Mouse (Mus musculus) ES-E14 (cell line): ENCODE results near the gene Tex14. TPM values are rescaled to one million over a fixed set of nuclear protein-coding genes. Genes with fewer than 3 reads are reported as not detected.
"Not testable (repeated sequence)": the region's sequence is repeated elsewhere in the genome, so short reads cannot be mapped to it uniquely, and the experiment has no call there.

Source experiments
- DNase-seq: peaks from one replicate; pipeline ENCODE4 v3.0.0-alpha.2; 2013; ENCODE audit warnings: low read depth, low spot score
- H3K27ac ChIP-seq: 2 replicates; pipeline ENCODE4 v1.5.1; 2012; ENCODE audit warnings: low read depth, mild to moderate bottlenecking, low read length, moderate library complexity, mixed read lengths; ENCODE audit not compliant: poor library complexity, insufficient read depth, severe bottlenecking
- H3K36me3 ChIP-seq: 2 replicates; pipeline ENCODE4 v1.6.1; 2012; ENCODE audit warnings: mild to moderate bottlenecking, low read length, moderate library complexity, mixed read lengths; ENCODE audit not compliant: control insufficient read depth, poor library complexity, insufficient read depth, severe bottlenecking
- H3K4me1 ChIP-seq, 2 experiments: fragments of 150-350 bp in 1 of 2; sonication (generic) in 1 of 2; 2 replicates each; pipeline ENCODE4 v1.6.1; 2012; ENCODE audit warnings: low read length in 2 of 2, mild to moderate bottlenecking in 1 of 2, mixed read lengths in 1 of 2; ENCODE audit not compliant: control insufficient read depth in 2 of 2, insufficient read depth in 2 of 2, poor library complexity in 1 of 2
- H3K4me3 ChIP-seq, 2 experiments: fragments of 150-350 bp in 1 of 2; sonication (generic) in 1 of 2; 2 replicates each; pipeline ENCODE4 v1.5.1; 2012; ENCODE audit warnings: low read length in 2 of 2, low read depth in 1 of 2, mild to moderate bottlenecking in 1 of 2, mixed read lengths in 1 of 2; ENCODE audit not compliant: insufficient read depth in 1 of 2, poor library complexity in 1 of 2, severe bottlenecking in 1 of 2
- H3K9ac ChIP-seq: 2 replicates; pipeline ENCODE4 v1.6.1; 2012; ENCODE audit warnings: low read depth, mild to moderate bottlenecking, low read length, mixed read lengths; ENCODE audit not compliant: poor library complexity, insufficient read depth, severe bottlenecking
- H3K9me3 ChIP-seq: fragments of 150-350 bp; sonication (generic); 2 replicates; pipeline ENCODE4 v1.6.1; 2012; ENCODE audit warnings: low read depth, mild to moderate bottlenecking, low read length; ENCODE audit not compliant: control insufficient read depth, insufficient read depth
- CHD2 ChIP-seq: IDR thresholded peaks from 2 replicates; pipeline ENCODE4 v1.6.1; 2014; ENCODE audit warnings: mild to moderate bottlenecking, low read depth, low read length, inconsistent platforms
- HCFC1 ChIP-seq: IDR thresholded peaks from 2 replicates; pipeline ENCODE4 v1.6.1; 2012; ENCODE audit warnings: low read length, inconsistent platforms, borderline replicate concordance; ENCODE audit not compliant: insufficient read depth
- MAFK ChIP-seq: IDR thresholded peaks from 2 replicates; pipeline ENCODE4 v1.6.1; 2014; ENCODE audit warnings: mild to moderate bottlenecking, low read depth, low read length, inconsistent platforms; ENCODE audit not compliant: insufficient read depth
- ZC3H11A ChIP-seq: IDR thresholded peaks from 2 replicates; pipeline ENCODE4 v1.6.1; 2012; ENCODE audit warnings: low read depth, mild to moderate bottlenecking, inconsistent platforms, low read length, borderline replicate concordance
- ZNF384 ChIP-seq: IDR thresholded peaks from 2 replicates; pipeline ENCODE4 v1.6.1; 2012; ENCODE audit warnings: low read depth, low read length, inconsistent platforms
- in situ Hi-C, 2 experiments: fragments of 600-800 bp; cut with MboI; formaldehyde crosslinking; loops; one replicate each; pipeline ENCODE4 v1.15.1; 2025; ENCODE audit warnings: low sequenced_read_pairs in 2 of 2, inconsistent platforms in 1 of 2; ENCODE audit not compliant: unreplicated experiment in 2 of 2
- total RNA-seq: library from RNA; depleted of rRNA; stranded (reverse); fragments of 300-350 nt; gene quantifications from 2 replicates; pipeline ENCODE4 v1.2.3, GENCODE M21; 2012

Gene Tex14
- total RNA-seq, 1 experiment: 11.4 TPM

GRCm38 (mm10) chr11:87443373-87443883, 38.6 kb downstream of the Tex14 start:
- TF ChIP-seq CHD2 (0 out of 2 replicates have a peak, but pooled peaks have one; percentile 38), ZNF384 (no peak), HCFC1 (peak; percentile 69), ZC3H11A (no peak)
- Histone ChIP-seq H3K4me3 (no peak overlapping the region), H3K36me3 (no peaks in the 10 kb centered on the region; the same call in 1 of the 2 replicates), H3K9me3 (no peaks in the 10 kb centered on the region), H3K4me1 (no peaks in the 10 kb centered on the region), H3K27ac (no peak overlapping the region; the same call in 1 of the 2 replicates), H3K9ac (no peak overlapping the region)
- peak; percentile 60 for DNase-seq
- in situ Hi-C loops: no loop called here

DNA sequence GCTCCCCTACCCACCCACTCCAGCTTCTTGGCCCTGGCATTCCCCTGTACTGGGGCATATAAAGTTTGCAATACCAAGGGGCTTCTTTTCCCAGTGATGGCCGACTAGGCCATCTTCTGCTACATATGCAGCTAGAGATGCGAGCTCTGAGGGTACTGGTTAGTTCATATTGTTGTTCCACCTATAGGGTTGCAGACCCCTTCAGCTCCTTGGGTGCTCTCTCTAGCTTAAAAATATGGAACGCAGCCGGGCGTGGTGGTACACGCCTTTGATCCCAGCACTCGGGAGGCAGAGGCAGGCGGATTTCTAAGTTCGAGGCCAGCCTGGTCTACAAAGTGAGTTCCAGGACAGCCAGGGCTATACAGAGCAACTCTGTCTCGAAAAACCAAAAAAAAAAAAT, 39.2 kb downstream of the Tex14 start:
- H3K4me1 ChIP-seq, H3K4me3 ChIP-seq, H3K36me3 ChIP-seq, H3K9me3 ChIP-seq, H3K27ac ChIP-seq, DNase-seq, H3K9ac ChIP-seq, in situ Hi-C loops: not testable (repeated sequence)

DNA sequence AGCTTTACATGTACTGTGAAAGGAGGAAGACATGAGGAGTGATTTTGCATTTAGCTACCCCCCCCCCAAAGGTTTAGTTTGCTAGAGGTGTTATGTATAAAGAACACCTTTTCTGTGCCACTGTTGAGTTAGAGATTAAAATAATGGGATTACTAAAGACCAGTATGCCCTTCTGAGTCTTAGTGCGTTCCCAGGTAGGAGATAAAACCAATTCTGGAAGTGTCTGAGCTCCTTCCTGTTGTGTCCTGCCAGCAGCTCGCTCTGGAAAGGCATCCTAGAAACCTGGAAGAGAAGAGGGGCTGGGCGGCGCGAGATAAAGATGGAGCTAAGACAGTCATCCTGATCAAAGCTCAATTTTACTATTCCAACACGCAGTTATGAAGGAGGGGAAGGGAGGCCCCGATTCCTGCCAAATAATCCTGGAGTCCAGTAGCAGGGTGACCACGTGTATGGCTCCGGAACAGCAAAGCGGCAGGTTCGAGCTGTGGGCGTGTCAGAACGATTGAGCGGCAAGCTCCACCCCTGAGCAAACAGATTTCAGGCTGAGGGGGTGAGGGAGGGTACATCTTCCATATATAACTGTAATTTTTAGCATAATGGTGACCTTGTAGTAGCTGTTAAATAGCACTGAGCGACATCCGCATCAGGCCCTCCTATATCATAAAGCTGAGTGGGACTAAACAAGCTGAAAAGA, 40.0 kb downstream of the Tex14 start:
- Histone ChIP-seq H3K4me1 (peaks cover 0 to 2% of the 10 kb centered on the region in 2 experiments; a peak in 1 of 4 replicates), H3K27ac (peak overlapping the region; percentile 53; the same call in 1 of the 2 replicates), H3K9me3 (no peaks in the 10 kb centered on the region), H3K36me3 (no peaks in the 10 kb centered on the region), H3K9ac (peak overlapping the region; percentile 61; the same call in 1 of the 2 replicates), H3K4me3 (peak overlapping the region; percentile 29 to 59; a peak in 3 of 4 replicates)
- in situ Hi-C loops: no loop called here
- no peak for TF ChIP-seq HCFC1
- TF ChIP-seq ZNF384: no peak
- TF ChIP-seq ZC3H11A: no peak
- TF ChIP-seq CHD2: no peak
- no peak for TF ChIP-seq MAFK
- DNase-seq: no peak

DNA sequence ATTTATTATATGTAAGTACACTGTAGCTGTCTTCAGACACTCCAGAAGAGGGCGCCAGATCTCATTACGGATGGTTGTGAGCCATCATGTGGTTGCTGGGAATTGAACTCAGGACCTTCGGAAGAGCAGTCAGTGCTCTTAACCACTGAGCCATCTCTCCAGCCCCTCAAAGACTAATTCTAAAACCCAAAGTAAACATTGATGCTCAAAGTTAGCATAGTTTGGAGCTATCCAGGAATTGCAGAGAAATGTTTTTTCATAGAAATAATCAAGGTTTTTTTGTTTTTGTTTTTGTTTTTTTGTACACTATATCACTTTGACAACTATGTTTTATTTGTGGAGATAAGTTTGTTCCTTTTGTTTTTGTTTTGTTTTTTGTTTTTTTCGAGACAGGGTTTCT, 40.7 kb downstream of the Tex14 start:
- H3K9me3 ChIP-seq, H3K36me3 ChIP-seq, DNase-seq, H3K4me3 ChIP-seq, H3K27ac ChIP-seq, H3K9ac ChIP-seq, H3K4me1 ChIP-seq, in situ Hi-C loops: not testable (repeated sequence)

DNA sequence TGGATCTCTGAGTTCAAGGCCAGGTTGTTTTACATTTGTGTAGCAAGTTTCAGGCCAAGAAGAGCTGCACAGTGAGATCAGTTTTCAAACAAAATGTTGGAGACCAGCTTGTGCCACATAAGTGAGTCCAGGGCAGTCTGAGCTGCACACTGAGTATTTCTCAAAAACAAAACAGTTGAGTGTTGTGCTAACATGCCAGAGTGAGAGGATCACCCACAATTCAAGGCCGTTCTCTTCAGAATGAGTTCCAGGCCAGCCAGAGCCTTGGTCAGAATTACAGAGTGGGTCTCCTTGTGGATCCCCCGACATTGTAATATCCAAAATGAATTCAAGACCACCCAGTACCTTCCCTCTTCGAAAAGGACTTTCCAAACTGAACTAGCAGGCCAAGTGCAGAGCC, 41.3 kb downstream of the Tex14 start:
- Histone ChIP-seq H3K36me3 (no peaks in the 10 kb centered on the region), H3K9me3 (no peaks in the 10 kb centered on the region), H3K4me1 (peaks cover 0 to 2% of the 10 kb centered on the region in 2 experiments; a peak in 1 of 4 replicates), H3K27ac (no peak overlapping the region), H3K4me3 (no peak overlapping the region), H3K9ac (no peak overlapping the region)
- DNase-seq: no peak
- no peak for TF ChIP-seq CHD2
- no peak for TF ChIP-seq MAFK
- TF ChIP-seq ZNF384: no peak
- TF ChIP-seq HCFC1: no peak
- TF ChIP-seq ZC3H11A: no peak
- in situ Hi-C loops: no loop called here
